Mouse (Mus musculus): ENCODE results near the gene Ptprn.

DNA sequence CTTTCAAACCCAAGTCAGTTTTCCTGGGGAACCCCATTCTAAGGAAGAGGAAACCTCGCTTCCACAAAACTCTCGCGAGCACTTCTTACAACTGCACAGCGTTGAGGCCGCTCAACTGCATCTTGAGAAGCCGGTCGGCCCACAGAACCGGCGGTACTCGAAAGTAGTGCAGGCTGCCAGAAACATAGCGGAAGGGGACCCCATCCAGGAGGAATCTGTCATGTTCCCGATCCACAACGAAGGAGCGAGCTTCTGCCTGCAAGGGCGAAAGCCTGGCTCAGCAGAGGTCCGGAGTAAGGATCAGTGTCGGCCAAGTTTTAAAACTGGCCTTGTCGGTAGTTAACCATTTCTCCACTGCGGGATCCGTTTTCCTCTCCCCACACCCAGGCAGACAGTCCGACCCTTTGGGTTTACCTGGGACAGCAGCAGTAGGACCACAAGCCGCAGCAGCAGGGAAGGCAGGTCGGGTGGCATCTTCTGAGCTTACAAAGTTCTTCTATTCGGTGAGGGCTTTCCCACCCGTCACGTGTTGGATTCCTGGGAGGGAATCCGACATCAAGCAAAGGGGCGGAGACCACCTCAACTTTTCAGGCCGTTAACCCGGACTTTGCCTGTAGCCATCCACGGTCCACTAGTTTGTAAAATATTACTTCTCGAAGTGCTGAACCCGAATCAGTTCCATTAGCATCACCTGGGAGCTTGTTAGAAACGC is 55.2 kb downstream of the Ptprn start:
- no peak for TF ChIP-seq POLR2A (IDR thresholded peaks at IDR 0.05; ENCODE audit: borderline replicate concordance, low read depth, low read length)
- TF ChIP-seq CTCF (IDR thresholded peaks at IDR 0.05; ENCODE audit: low read depth, low read length) = no peak

Data from bone marrow macrophage, adult 2 months (primary cell).